Mouse (Mus musculus): ENCODE results near the gene Chrna3.

Chrna3 gene

GRCm38 (mm10) chr9:55026275-55026663 is at the start of gene Chrna3:
TSS of gene Chrna3 (minus strand) at chr9:55026562.
- no peak for DNase-seq (ENCODE audit: low spot score in 2 of 2)

- no peak for DNase-seq (ENCODE audit: low spot score in 2 of 2)
These were observed 41.6 kb upstream of the Chrna3 start for GRCm38 (mm10) chr9:55067965-55068265.

- DNase-seq (ENCODE audit: low spot score in 2 of 2), result no peak
These were observed 41.0 kb upstream of the Chrna3 start for GRCm38 (mm10) chr9:55067260-55067964.

GRCm38 (mm10) chr9:55065241-55065640 is 38.9 kb upstream of the Chrna3 start:
- no peak for DNase-seq (ENCODE audit: low spot score in 2 of 2)

- DNase-seq (ENCODE audit: low spot score in 2 of 2), result no peak
These were observed 31.7 kb upstream of the Chrna3 start for GRCm38 (mm10) chr9:55058067-55058466.

- DNase-seq (ENCODE audit: low spot score in 2 of 2), result no peak
These were observed 29.1 kb upstream of the Chrna3 start for GRCm38 (mm10) chr9:55055386-55055930.

GRCm38 (mm10) chr9:55048211-55048880 is 22.0 kb upstream of the Chrna3 start, which contains the start of gene Chrnb4:
TSS of gene Chrnb4 (minus strand) at chr9:55048779.
- peak in 1 of 2 experiments; percentile 23 for DNase-seq (ENCODE audit: low spot score in 2 of 2)

GRCm38 (mm10) chr9:55046764-55047163 is 20.4 kb upstream of the Chrna3 start:
- no peak for DNase-seq (ENCODE audit: low spot score in 2 of 2)

GRCm38 (mm10) chr9:55045001-55045400 is 18.6 kb upstream of the Chrna3 start:
- no peak for DNase-seq (ENCODE audit: low spot score in 2 of 2)

- no peak for DNase-seq (ENCODE audit: low spot score in 2 of 2)
These were observed 17.3 kb upstream of the Chrna3 start for GRCm38 (mm10) chr9:55043688-55044087.

GRCm38 (mm10) chr9:55041389-55041788 is 15.0 kb upstream of the Chrna3 start:
- DNase-seq (ENCODE audit: low spot score in 2 of 2), result no peak

GRCm38 (mm10) chr9:55039983-55040382 is 13.6 kb upstream of the Chrna3 start:
- DNase-seq (ENCODE audit: low spot score in 2 of 2), result no peak

- no peak for DNase-seq (ENCODE audit: low spot score in 2 of 2)
These were observed 12.6 kb upstream of the Chrna3 start for GRCm38 (mm10) chr9:55038948-55039347.

- no peak for DNase-seq (ENCODE audit: low spot score in 2 of 2)
These were observed 5.2 kb upstream of the Chrna3 start for GRCm38 (mm10) chr9:55031435-55032167.

- no peak for DNase-seq (ENCODE audit: low spot score in 2 of 2)
These were observed 658 bp downstream of the Chrna3 start for GRCm38 (mm10) chr9:55025534-55026274.

- peak; percentile 28 to 78 for DNase-seq (ENCODE audit: low spot score in 2 of 2)
These were observed 2.3 kb downstream of the Chrna3 start for GRCm38 (mm10) chr9:55023902-55024583.

- DNase-seq (ENCODE audit: low spot score in 2 of 2), result no peak
These were observed 3.0 kb downstream of the Chrna3 start for GRCm38 (mm10) chr9:55023326-55023725.

GRCm38 (mm10) chr9:55016926-55017325 is 9.4 kb downstream of the Chrna3 start:
- DNase-seq (ENCODE audit: low spot score in 2 of 2), result no peak

GRCm38 (mm10) chr9:55010588-55011350 is 15.6 kb downstream of the Chrna3 start:
- no peak for DNase-seq (ENCODE audit: low spot score in 2 of 2)

- no peak for DNase-seq (ENCODE audit: low spot score in 2 of 2)
These were observed 16.7 kb downstream of the Chrna3 start for GRCm38 (mm10) chr9:55009692-55010091.
